9 mouse cellular contexts compared by ENCODE assay signal in genomic region chr1:164342161-164342560, GRCm38 (mm10). TPM values are rescaled to one million over a fixed set of nuclear protein-coding genes. Genes with fewer than 3 reads are reported as not detected.
DNase-seq lines count a peak whose midpoint lies in the region; ATAC-seq and TF ChIP-seq lines count a peak whose summit lies in the region.
"Had no signal": no experiment of that assay in that cellular context is flagged by ENCODE, and none has a peak within 500 bp of the region (broad histone marks: within the 10 kb centered on the region; RNA-seq: fewer than 3 reads in every experiment).

No protein-coding gene starts in this region.

- no peak for TF ChIP-seq POLR2A in spleen, adult 2 months (IDR thresholded peaks at IDR 0.05; ENCODE audit: low read depth, low read length)

- H3K4me1 ChIP-seq in spleen, adult 2 months (ENCODE audit: control insufficient read depth, insufficient read depth, insufficient read length), result no peaks in the 10 kb centered on the region
- no peaks in the 10 kb centered on the region for H3K4me1 ChIP-seq in liver, postnatal 0 days (ENCODE audit: insufficient read depth)
- no peaks in the 10 kb centered on the region for H3K4me1 ChIP-seq in hindbrain, embryonic 10.5 days (replicated peaks)
- H3K4me1 ChIP-seq in limb, embryonic 10.5 days, result no peaks in the 10 kb centered on the region
- H3K4me1 ChIP-seq: hindbrain, embryonic 15.5 days had no signal

- no peak overlapping the region for H3K27ac ChIP-seq in spleen, adult 2 months (ENCODE audit: insufficient read depth, low read length)
- no peak overlapping the region for H3K27ac ChIP-seq in liver, postnatal 0 days (ENCODE audit: low read depth)
- H3K27ac ChIP-seq in hindbrain, embryonic 10.5 days, result no peak overlapping the region
- H3K27ac ChIP-seq in limb, embryonic 10.5 days, result no peak overlapping the region
- H3K27ac ChIP-seq: hindbrain, embryonic 15.5 days had no signal

- H3K9ac ChIP-seq in liver, postnatal 0 days (replicated peaks), result no peak overlapping the region
- H3K9ac ChIP-seq: hindbrain, embryonic 15.5 days had no signal

- DNase-seq in cerebellum, postnatal 10 days, result peak; percentile 26 to 42
- no peak for DNase-seq in cerebellum, adult 11-12 months
- peak; percentile 2 to 21 for DNase-seq in spleen, adult 2 months (ENCODE audit: low read depth in 1 of 2, low spot score in 2 of 2)
- DNase-seq in spleen, postnatal 36 days (ENCODE audit: low spot score in 2 of 2), result no peak
- no peak for DNase-seq in liver, postnatal 0 days
- DNase-seq in thymus, postnatal 36 days, result peak; percentile 39 to 48
- DNase-seq in hindbrain, embryonic 10.5 days (ENCODE audit: low spot score), result no peak
- no peak for DNase-seq in limb, embryonic 10.5 days (ENCODE audit: low spot score)

- no peaks in the 10 kb centered on the region for H3K27me3 ChIP-seq in spleen, adult 2 months (ENCODE audit: control insufficient read depth, insufficient read depth, low read length)
- H3K27me3 ChIP-seq in liver, postnatal 0 days (ENCODE audit: insufficient read depth, low read length), result no peaks in the 10 kb centered on the region
- no peaks in the 10 kb centered on the region for H3K27me3 ChIP-seq in hindbrain, embryonic 10.5 days (ENCODE audit: insufficient read depth, poor library complexity, severe bottlenecking)
- no peaks in the 10 kb centered on the region for H3K27me3 ChIP-seq in limb, embryonic 10.5 days (ENCODE audit: low read depth, poor library complexity, severe bottlenecking)
- H3K27me3 ChIP-seq: hindbrain, embryonic 15.5 days had no signal

- no peak overlapping the region for H3K4me3 ChIP-seq in spleen, adult 2 months (ENCODE audit: extremely low read depth, insufficient read depth, insufficient read length)
- no peak overlapping the region for H3K4me3 ChIP-seq in liver, postnatal 0 days (ENCODE audit: low read depth, low read length)
- no peak overlapping the region for H3K4me3 ChIP-seq in hindbrain, embryonic 10.5 days
- H3K4me3 ChIP-seq in limb, embryonic 10.5 days, result no peak overlapping the region
- H3K4me3 ChIP-seq: hindbrain, embryonic 15.5 days had no signal

- WGBS in spleen, adult 2 months, result 92% methylated on average over 3 of the region's 3 CpGs
- WGBS in liver, postnatal 0 days (ENCODE audit: insufficient replicate concordance), result 78% methylated on average over 3 of the region's 3 CpGs
- 87% methylated on average over 3 of the region's 3 CpGs for WGBS in hindbrain, embryonic 10.5 days
- 84% methylated on average over 3 of the region's 3 CpGs for WGBS in limb, embryonic 10.5 days

- H3K9me3 ChIP-seq in liver, postnatal 0 days (ENCODE audit: low read length), result no peaks in the 10 kb centered on the region
- no peaks in the 10 kb centered on the region for H3K9me3 ChIP-seq in hindbrain, embryonic 10.5 days
- no peaks in the 10 kb centered on the region for H3K9me3 ChIP-seq in limb, embryonic 10.5 days (replicated peaks)
- H3K9me3 ChIP-seq: hindbrain, embryonic 15.5 days had no signal

- no peak overlapping the region for H3K4me2 ChIP-seq in liver, postnatal 0 days (ENCODE audit: low read depth, low read length)
- H3K4me2 ChIP-seq: hindbrain, embryonic 15.5 days had no signal

- TF ChIP-seq CTCF in spleen, adult 2 months (IDR thresholded peaks at IDR 0.05; ENCODE audit: extremely low read depth, insufficient read depth, insufficient read length, insufficient replicate concordance), result peak; percentile 9; the same call in 1 of the 2 replicates
- peak; percentile 67 for TF ChIP-seq CTCF in liver, postnatal 0 days (IDR thresholded peaks at IDR 0.05; ENCODE audit: low read depth)

- H3K36me3 ChIP-seq in spleen, adult 2 months (ENCODE audit: control insufficient read depth, insufficient read depth, low read length), result no peaks in the 10 kb centered on the region; the same call in 1 of the 2 replicates
- peaks cover 6% of the 10 kb centered on the region; the same call in 1 of the 2 replicates for H3K36me3 ChIP-seq in liver, postnatal 0 days (replicated peaks; ENCODE audit: insufficient read depth, low read length)
- H3K36me3 ChIP-seq in hindbrain, embryonic 10.5 days, result peaks cover 52% of the 10 kb centered on the region
- peaks cover 40% of the 10 kb centered on the region for H3K36me3 ChIP-seq in limb, embryonic 10.5 days

- no peak for ATAC-seq in liver, postnatal 0 days

- TF ChIP-seq EP300 in liver, postnatal 0 days (IDR thresholded peaks at IDR 0.05; ENCODE audit: low read depth), result no peak

RNA-seq across cellular contexts. Expression of gene Blzf1, which starts 34.9 kb away (rescaled TPM):
- polyA plus RNA-seq in spleen, adult 2 months (2012; rRNA removed), result 1.1 and 1.3 TPM in 2 replicates
- 9.6 and 9.7 TPM in 2 replicates for polyA plus RNA-seq in liver, postnatal 0 days (2015; fragmentation: Nextera tagmentation; extraction: Ambion mirVana)
- 26.2 and 26.4 TPM in 2 replicates for polyA plus RNA-seq in hindbrain, embryonic 10.5 days (2016; fragmentation: Nextera tagmentation; extraction: Ambion mirVana)
- polyA plus RNA-seq in limb, embryonic 10.5 days (2016; fragmentation: Nextera tagmentation; extraction: Ambion mirVana), result 23.9 and 27.5 TPM in 2 replicates

RNA-seq across cellular contexts. Expression of gene Nme7, which starts 38.2 kb away (rescaled TPM):
- 2.5 and 3.8 TPM in 2 replicates for polyA plus RNA-seq in spleen, adult 2 months (2012; rRNA removed)
- polyA plus RNA-seq in liver, postnatal 0 days (2015; fragmentation: Nextera tagmentation; extraction: Ambion mirVana), result 7.2 and 7.6 TPM in 2 replicates
- polyA plus RNA-seq in hindbrain, embryonic 10.5 days (2016; fragmentation: Nextera tagmentation; extraction: Ambion mirVana), result 30.7 and 31.8 TPM in 2 replicates
- 46.5 and 47.7 TPM in 2 replicates for polyA plus RNA-seq in limb, embryonic 10.5 days (2016; fragmentation: Nextera tagmentation; extraction: Ambion mirVana)

Comparison
In these comparisons a context has a peak if more than half of its experiments do, and no peak if none do; other contexts are left out.
1. DNase-seq: peak in cerebellum, postnatal 10 days (2 of 2), spleen, adult 2 months (2 of 2) and thymus, postnatal 36 days (2 of 2); none in cerebellum, adult 11-12 months (single experiment), spleen, postnatal 36 days (0 of 2), liver, postnatal 0 days (single experiment), hindbrain, embryonic 10.5 days (single experiment) and limb, embryonic 10.5 days (single experiment).